Mouse (Mus musculus) E14TG2a.4 (cell line): Measurements from ENCODE around the gene Gars.

Experiments
- H3K27me3 ChIP-seq: 2 replicates; pipeline ENCODE4 v1.6.1; 2014; ENCODE audit warnings: low read length, control low read depth; ENCODE audit not compliant: insufficient read depth
- H3K36me3 ChIP-seq: 2 replicates; pipeline ENCODE4 v1.6.1; 2014; ENCODE audit warnings: low read length, control low read depth; ENCODE audit not compliant: insufficient read depth
- H3K4me1 ChIP-seq: replicated peaks from 2 replicates; pipeline ENCODE4 v1.6.1; 2014; ENCODE audit warnings: low read depth, low read length, control low read depth
- H3K4me3 ChIP-seq: replicated peaks from 2 replicates; pipeline ENCODE4 v1.5.1; 2014; ENCODE audit warnings: mild to moderate bottlenecking, low read length
- H3K9me3 ChIP-seq: 2 replicates; pipeline ENCODE4 v1.6.1; 2014; ENCODE audit warnings: low read length, control low read depth
- CTCF ChIP-seq: conservative IDR thresholded peaks from 2 replicates; pipeline ENCODE4 v1.5.1; 2014; ENCODE audit warnings: low read length

Gene Gars

GRCm38 (mm10) chr6:55128391-55128790 lies 90.6 kb downstream of the Gars start:
- peaks cover 39% of the 10 kb centered on the region for H3K27me3 ChIP-seq
- H3K36me3 ChIP-seq = no peaks in the 10 kb centered on the region
- TF ChIP-seq CTCF = no peak
- H3K9me3 ChIP-seq = no peaks in the 10 kb centered on the region
- H3K4me1 ChIP-seq = peaks cover 19% of the 10 kb centered on the region
- no peak overlapping the region for H3K4me3 ChIP-seq
